Mouse (Mus musculus): ENCODE measurements around the gene Nanos3.
A peak's percentile ranks its signal among the peaks of the same experiment; 100 is the strongest.

Gene Nanos3

GRCm38 (mm10) chr8:84201545-84202245 lies 16.7 kb upstream of the Nanos3 start:
- DNase-seq (ENCODE audit: low spot score in 2 of 2), result peak in 1 of 2 experiments; percentile 52

- DNase-seq (ENCODE audit: low spot score in 2 of 2), result peak in 1 of 2 experiments; percentile 59
Observed at GRCm38 (mm10) chr8:84200652-84201544, 15.9 kb upstream of the Nanos3 start.

- no peak for DNase-seq (ENCODE audit: low spot score in 2 of 2)
Observed at GRCm38 (mm10) chr8:84200126-84200555, 15.1 kb upstream of the Nanos3 start.

- no peak for DNase-seq (ENCODE audit: low spot score in 2 of 2)
Observed at GRCm38 (mm10) chr8:84199348-84200125, 14.5 kb upstream of the Nanos3 start.

GRCm38 (mm10) chr8:84198871-84199270 lies 13.9 kb upstream of the Nanos3 start:
- no peak for DNase-seq (ENCODE audit: low spot score in 2 of 2)

GRCm38 (mm10) chr8:84197922-84198774 lies 13.1 kb upstream of the Nanos3 start:
- peak; percentile 74 to 91 for DNase-seq (ENCODE audit: low spot score in 2 of 2)

- peak in 1 of 2 experiments; percentile 64 for DNase-seq (ENCODE audit: low spot score in 2 of 2)
Observed at GRCm38 (mm10) chr8:84197141-84197921, 12.3 kb upstream of the Nanos3 start.

GRCm38 (mm10) chr8:84194224-84194743 lies 9.3 kb upstream of the Nanos3 start:
- DNase-seq (ENCODE audit: low spot score in 2 of 2), result no peak

- DNase-seq (ENCODE audit: low spot score in 2 of 2), result peak in 1 of 2 experiments; percentile 47
Observed at GRCm38 (mm10) chr8:84193566-84193965, 8.5 kb upstream of the Nanos3 start.

- DNase-seq (ENCODE audit: low spot score in 2 of 2), result no peak
Observed at GRCm38 (mm10) chr8:84193161-84193560, 8.1 kb upstream of the Nanos3 start.

GRCm38 (mm10) chr8:84192555-84192954 lies 7.5 kb upstream of the Nanos3 start:
- peak in 1 of 2 experiments; percentile 83 for DNase-seq (ENCODE audit: low spot score in 2 of 2)

GRCm38 (mm10) chr8:84192023-84192422 lies 7.0 kb upstream of the Nanos3 start:
- DNase-seq (ENCODE audit: low spot score in 2 of 2), result peak in 1 of 2 experiments; percentile 43

- DNase-seq (ENCODE audit: low spot score in 2 of 2), result peak in 1 of 2 experiments; percentile 37
Observed at GRCm38 (mm10) chr8:84190191-84190867, 5.3 kb upstream of the Nanos3 start.

- no peak for DNase-seq (ENCODE audit: low spot score in 2 of 2)
Observed at GRCm38 (mm10) chr8:84189603-84190002, 4.6 kb upstream of the Nanos3 start.

- DNase-seq (ENCODE audit: low spot score in 2 of 2), result no peak
Observed at GRCm38 (mm10) chr8:84188671-84189070, 3.7 kb upstream of the Nanos3 start.

GRCm38 (mm10) chr8:84187065-84187755 lies 2.2 kb upstream of the Nanos3 start:
- DNase-seq (ENCODE audit: low spot score in 2 of 2), result peak; percentile 68 to 83

GRCm38 (mm10) chr8:84186547-84186946 lies 1.5 kb upstream of the Nanos3 start:
- DNase-seq (ENCODE audit: low spot score in 2 of 2), result peak; percentile 65 to 81

Measured in spleen, postnatal 10 days (tissue).